Mouse (Mus musculus): ENCODE data around the gene Gpbar1.

Gpbar1 gene

GRCm38 (mm10) chr1:74278988-74279387 lies 638 bp downstream of the Gpbar1 start:
- no peak for DNase-seq

GRCm38 (mm10) chr1:74280591-74281325 lies 2.4 kb downstream of the Gpbar1 start:
- DNase-seq: peak; percentile 6

GRCm38 (mm10) chr1:74281372-74281771 lies 3.0 kb downstream of the Gpbar1 start:
- no peak for DNase-seq

GRCm38 (mm10) chr1:74281886-74282285 lies 3.5 kb downstream of the Gpbar1 start:
- no peak for DNase-seq

GRCm38 (mm10) chr1:74282896-74283625 lies 4.7 kb downstream of the Gpbar1 start:
- peak; percentile 40 for DNase-seq

GRCm38 (mm10) chr1:74283686-74284463 lies 5.5 kb downstream of the Gpbar1 start:
- DNase-seq: peak; percentile 61

- DNase-seq: peak; percentile 99
These were observed 6.3 kb downstream of the Gpbar1 start, which contains the start of the genes Aamp and Pnkd for GRCm38 (mm10) chr1:74284543-74285160. Gene Aamp, minus strand, starts transcription at chr1:74284738. Gene Pnkd, plus strand, starts transcription at chr1:74284930.

- DNase-seq: peak; percentile 41
These were observed 7.1 kb downstream of the Gpbar1 start for GRCm38 (mm10) chr1:74285212-74286010.

GRCm38 (mm10) chr1:74286869-74287607 lies 8.7 kb downstream of the Gpbar1 start:
- peak; percentile 57 for DNase-seq

GRCm38 (mm10) chr1:74288327-74288726 lies 10.0 kb downstream of the Gpbar1 start:
- DNase-seq: peak; percentile 11

GRCm38 (mm10) chr1:74289248-74289647 lies 10.9 kb downstream of the Gpbar1 start:
- DNase-seq: peak; percentile 17

- peak; percentile 13 for DNase-seq
These were observed 11.4 kb downstream of the Gpbar1 start for GRCm38 (mm10) chr1:74289740-74290139.

GRCm38 (mm10) chr1:74290141-74290540 lies 11.8 kb downstream of the Gpbar1 start:
- no peak for DNase-seq

- DNase-seq: no peak
These were observed 14.1 kb downstream of the Gpbar1 start for GRCm38 (mm10) chr1:74292331-74293020.

GRCm38 (mm10) chr1:74293306-74293960 lies 15.1 kb downstream of the Gpbar1 start:
- no peak for DNase-seq

- no peak for DNase-seq
These were observed 15.8 kb downstream of the Gpbar1 start for GRCm38 (mm10) chr1:74294090-74294643.

- no peak for DNase-seq
These were observed 16.5 kb downstream of the Gpbar1 start for GRCm38 (mm10) chr1:74294733-74295455.

- peak; percentile 81 for DNase-seq
These were observed 17.3 kb downstream of the Gpbar1 start for GRCm38 (mm10) chr1:74295456-74296171.
